Mouse (Mus musculus): ENCODE results near the gene Gmnn. TPM values are rescaled to one million over a fixed set of nuclear protein-coding genes. Genes with fewer than 3 reads are reported as not detected.
A peak's percentile ranks its signal among the peaks of the same experiment; 100 is the strongest.

Gmnn gene
- polyA plus RNA-seq, 1 experiment from 2014 or later: 115 TPM

- Histone ChIP-seq H3K9me3 (no peaks in the 10 kb centered on the region), H3K27ac (0 out of 2 replicates have a peak overlapping the region, but pooled peaks have one; percentile 2), H3K4me1 (replicated peaks) (peaks cover 11% of the 10 kb centered on the region), H3K36me3 (no peaks in the 10 kb centered on the region), H3K9ac (no peak overlapping the region), H3K4me3 (replicated peaks) (no peak overlapping the region), H3K27me3 (replicated peaks) (no peaks in the 10 kb centered on the region), H3K4me2 (replicated peaks) (no peak overlapping the region)
- ATAC-seq: peak; percentile 27; the same call in 1 of the 2 replicates
- WGBS: 56% methylated on average over 7 of the region's 7 CpGs
Measured at GRCm38 (mm10) chr13:24717677-24718076, 44.0 kb downstream of the Gmnn start.

- no peak overlapping the region for H3K4me3 ChIP-seq (replicated peaks)
- no peaks in the 10 kb centered on the region for H3K9me3 ChIP-seq
- peak; percentile 46 for ATAC-seq
- no peak overlapping the region for H3K9ac ChIP-seq
- H3K36me3 ChIP-seq: no peaks in the 10 kb centered on the region
- peaks cover 11% of the 10 kb centered on the region for H3K4me1 ChIP-seq (replicated peaks)
- no peaks in the 10 kb centered on the region for H3K27me3 ChIP-seq (replicated peaks)
- no peak overlapping the region for H3K27ac ChIP-seq
- no peak overlapping the region for H3K4me2 ChIP-seq (replicated peaks)
- WGBS: 50% methylated on average over 9 of the region's 9 CpGs
Measured at GRCm38 (mm10) chr13:24716441-24716840, 45.3 kb downstream of the Gmnn start.

- WGBS: 82% methylated on average over 5 of the region's 5 CpGs
- no peak overlapping the region for H3K9ac ChIP-seq
- H3K27ac ChIP-seq: no peak overlapping the region
- no peaks in the 10 kb centered on the region for H3K27me3 ChIP-seq (replicated peaks)
- H3K9me3 ChIP-seq: no peaks in the 10 kb centered on the region
- ATAC-seq: no peak
- H3K4me1 ChIP-seq (replicated peaks): peaks cover 11% of the 10 kb centered on the region
- no peak overlapping the region for H3K4me3 ChIP-seq (replicated peaks)
- H3K36me3 ChIP-seq: no peaks in the 10 kb centered on the region
- no peak overlapping the region for H3K4me2 ChIP-seq (replicated peaks)
Measured at GRCm38 (mm10) chr13:24715601-24716000, 46.1 kb downstream of the Gmnn start.

GRCm38 (mm10) chr13:24714360-24714885 lies 47.3 kb downstream of the Gmnn start:
- Histone ChIP-seq H3K27ac (no peak overlapping the region), H3K36me3 (no peaks in the 10 kb centered on the region), H3K4me3 (replicated peaks) (no peak overlapping the region), H3K4me2 (replicated peaks) (no peak overlapping the region), H3K4me1 (replicated peaks) (peaks cover 11% of the 10 kb centered on the region), H3K9ac (no peak overlapping the region), H3K27me3 (replicated peaks) (no peaks in the 10 kb centered on the region), H3K9me3 (no peaks in the 10 kb centered on the region)
- 62% methylated on average over 9 of the region's 9 CpGs for WGBS
- ATAC-seq: no peak

GRCm38 (mm10) chr13:24713434-24714000 lies 48.2 kb downstream of the Gmnn start:
- WGBS: 6% methylated on average over 16 of the region's 16 CpGs
- Histone ChIP-seq H3K9ac (no peak overlapping the region; the same call in 1 of the 2 replicates), H3K27me3 (replicated peaks) (no peaks in the 10 kb centered on the region), H3K4me3 (replicated peaks) (0 out of 2 replicates have a peak overlapping the region, but pooled peaks have one; percentile 7), H3K36me3 (no peaks in the 10 kb centered on the region), H3K9me3 (no peaks in the 10 kb centered on the region), H3K4me2 (replicated peaks) (peak overlapping the region; percentile 51), H3K4me1 (replicated peaks) (peaks cover 11% of the 10 kb centered on the region), H3K27ac (no peak overlapping the region)
- ATAC-seq: peak; percentile 71

GRCm38 (mm10) chr13:24712581-24713130 lies 49.1 kb downstream of the Gmnn start:
- peaks cover 11% of the 10 kb centered on the region for H3K4me1 ChIP-seq (replicated peaks)
- no peak for ATAC-seq
- no peaks in the 10 kb centered on the region for H3K36me3 ChIP-seq
- no peak overlapping the region for H3K4me2 ChIP-seq (replicated peaks)
- no peaks in the 10 kb centered on the region for H3K9me3 ChIP-seq
- 69% methylated on average over 7 of the region's 7 CpGs for WGBS
- H3K4me3 ChIP-seq (replicated peaks): no peak overlapping the region
- H3K27me3 ChIP-seq (replicated peaks): no peaks in the 10 kb centered on the region
- H3K27ac ChIP-seq: no peak overlapping the region
- no peak overlapping the region for H3K9ac ChIP-seq

GRCm38 (mm10) chr13:24710968-24711367 lies 50.8 kb downstream of the Gmnn start:
- peak overlapping the region; percentile 44; the same call in 1 of the 2 replicates for H3K27ac ChIP-seq
- H3K36me3 ChIP-seq: no peaks in the 10 kb centered on the region
- no peak overlapping the region for H3K9ac ChIP-seq
- H3K4me2 ChIP-seq (replicated peaks): no peak overlapping the region
- H3K4me1 ChIP-seq (replicated peaks): peaks cover 11% of the 10 kb centered on the region
- ATAC-seq: no peak
- WGBS: 61% methylated on average over 7 of the region's 7 CpGs
- H3K27me3 ChIP-seq (replicated peaks): no peaks in the 10 kb centered on the region
- no peak overlapping the region for H3K4me3 ChIP-seq (replicated peaks)
- no peaks in the 10 kb centered on the region for H3K9me3 ChIP-seq

- H3K4me3 ChIP-seq (replicated peaks): no peak overlapping the region
- WGBS: 65% methylated on average over 12 of the region's 12 CpGs
- peak; percentile 65; the same call in 1 of the 2 replicates for ATAC-seq
- no peaks in the 10 kb centered on the region for H3K27me3 ChIP-seq (replicated peaks)
- no peak overlapping the region for H3K4me2 ChIP-seq (replicated peaks)
- H3K4me1 ChIP-seq (replicated peaks): peaks cover 11% of the 10 kb centered on the region
- H3K9me3 ChIP-seq: no peaks in the 10 kb centered on the region
- no peak overlapping the region for H3K9ac ChIP-seq
- H3K27ac ChIP-seq: 0 out of 2 replicates have a peak overlapping the region, but pooled peaks have one; percentile 2
- H3K36me3 ChIP-seq: no peaks in the 10 kb centered on the region
Measured at GRCm38 (mm10) chr13:24709656-24710396, 51.9 kb downstream of the Gmnn start.

GRCm38 (mm10) chr13:24702128-24702527 lies 59.6 kb downstream of the Gmnn start:
- Histone ChIP-seq H3K27me3 (replicated peaks) (no peaks in the 10 kb centered on the region), H3K36me3 (no peaks in the 10 kb centered on the region), H3K4me3 (replicated peaks) (no peak overlapping the region), H3K9me3 (no peaks in the 10 kb centered on the region), H3K4me1 (replicated peaks) (no peaks in the 10 kb centered on the region), H3K4me2 (replicated peaks) (no peak overlapping the region), H3K27ac (no peak overlapping the region), H3K9ac (no peak overlapping the region)
- 75% methylated on average over 5 of the region's 5 CpGs for WGBS
- ATAC-seq: no peak

Other genes starting within 250 kb of the Gmnn start
- 1.7 and 1.9 TPM in 2 replicates for gene Ripor2, start 179.7 kb downstream of the Gmnn start, polyA plus RNA-seq (2015; fragmentation: Nextera tagmentation; extraction: Ambion mirVana)
- gene Armh2, start 20.7 kb downstream of the Gmnn start, polyA plus RNA-seq (2015; fragmentation: Nextera tagmentation; extraction: Ambion mirVana): not detected in 2 replicates
- gene BC005537, start 39.7 kb upstream of the Gmnn start, polyA plus RNA-seq (2015; fragmentation: Nextera tagmentation; extraction: Ambion mirVana): 12.4 and 13.2 TPM in 2 replicates
- gene Acot13, start 69.6 kb upstream of the Gmnn start, polyA plus RNA-seq (2015; fragmentation: Nextera tagmentation; extraction: Ambion mirVana): 162 and 165 TPM in 2 replicates
- 55.9 and 65.0 TPM in 2 replicates for gene Tdp2, start 69.8 kb upstream of the Gmnn start, polyA plus RNA-seq (2015; fragmentation: Nextera tagmentation; extraction: Ambion mirVana)
- gene D130043K22Rik, start 83.2 kb upstream of the Gmnn start, polyA plus RNA-seq (2015; fragmentation: Nextera tagmentation; extraction: Ambion mirVana): 1.2 and 1.3 TPM in 2 replicates
- gene Aldh5a1, start 175.7 kb upstream of the Gmnn start, polyA plus RNA-seq (2015; fragmentation: Nextera tagmentation; extraction: Ambion mirVana): 9.6 and 10.3 TPM in 2 replicates
- gene Gpld1, start 181.2 kb upstream of the Gmnn start, polyA plus RNA-seq (2015; fragmentation: Nextera tagmentation; extraction: Ambion mirVana): 2.0 and 3.1 TPM in 2 replicates

Measured in intestine, embryonic 15.5 days (tissue).